Mouse (Mus musculus) erythroblast, embryonic 14.5 days (primary cell): ENCODE results near the gene D17Wsu92e. TPM values are rescaled to one million over a fixed set of nuclear protein-coding genes. Genes with fewer than 3 reads are reported as not detected.

ENCODE experiments used
- H3K27me3 ChIP-seq: 2 replicates; pipeline ENCODE4 v1.6.1; 2012; ENCODE audit warnings: inconsistent platforms; ENCODE audit not compliant: control insufficient read depth
- H3K36me3 ChIP-seq: 2 replicates; pipeline ENCODE4 v1.6.1; 2012; ENCODE audit warnings: mild to moderate bottlenecking, inconsistent platforms; ENCODE audit not compliant: control insufficient read depth
- H3K4me1 ChIP-seq: 2 replicates; pipeline ENCODE4 v1.6.1; 2012; ENCODE audit warnings: inconsistent platforms; ENCODE audit not compliant: control insufficient read depth
- H3K4me3 ChIP-seq: replicated peaks from 2 replicates; pipeline ENCODE3; 2012; ENCODE audit warnings: moderate library complexity, mild to moderate bottlenecking, inconsistent platforms
- H3K9me3 ChIP-seq: 2 replicates; pipeline ENCODE4 v1.6.1; 2012; ENCODE audit warnings: low read length, inconsistent platforms, mixed read lengths; ENCODE audit not compliant: control insufficient read depth
- GATA1 ChIP-seq: IDR thresholded peaks from 2 replicates; pipeline ENCODE4 v1.6.1; 2012; ENCODE audit warnings: low read length, inconsistent platforms, mixed read lengths
- TAL1 ChIP-seq: IDR thresholded peaks from 3 replicates; pipeline ENCODE4 v1.6.1; 2012; ENCODE audit warnings: low read length, inconsistent platforms, mixed read lengths
- polyA plus RNA-seq: library from polyadenylated mRNA; stranded (reverse); fragments of >175 nt; gene quantifications from 2 replicates; pipeline ENCODE4 v1.2.3, GENCODE M21; 2012

Gene D17Wsu92e
- polyA plus RNA-seq, 1 experiment: 13.7 TPM

DNA sequence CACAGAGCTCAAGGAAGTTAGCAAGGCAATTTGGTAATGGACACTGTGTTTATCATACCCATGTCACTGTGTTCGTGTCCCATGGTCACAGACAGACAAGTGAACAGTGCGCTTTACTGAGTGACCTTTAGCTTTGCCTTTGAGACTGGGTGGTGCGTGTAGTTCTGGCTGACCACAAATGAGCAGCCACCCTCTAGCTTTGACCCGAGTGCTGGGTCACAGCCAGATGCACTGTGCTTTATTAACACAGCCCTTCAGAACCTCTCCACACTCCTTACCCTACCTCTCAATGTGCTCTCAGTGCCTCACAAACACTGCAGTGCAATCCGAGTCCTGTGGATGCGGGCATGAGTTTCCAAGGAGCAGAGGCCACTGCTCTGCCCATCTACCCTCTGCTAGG, 27.3 kb downstream of the D17Wsu92e start:
- TF ChIP-seq GATA1 (no peak), TAL1 (no peak)
- H3K27me3 ChIP-seq: no peaks in the 10 kb centered on the region
- H3K36me3 ChIP-seq: peaks cover 64% of the 10 kb centered on the region
- H3K9me3 ChIP-seq: no peaks in the 10 kb centered on the region
- peaks cover 34% of the 10 kb centered on the region for H3K4me1 ChIP-seq
- no peak overlapping the region for H3K4me3 ChIP-seq

DNA sequence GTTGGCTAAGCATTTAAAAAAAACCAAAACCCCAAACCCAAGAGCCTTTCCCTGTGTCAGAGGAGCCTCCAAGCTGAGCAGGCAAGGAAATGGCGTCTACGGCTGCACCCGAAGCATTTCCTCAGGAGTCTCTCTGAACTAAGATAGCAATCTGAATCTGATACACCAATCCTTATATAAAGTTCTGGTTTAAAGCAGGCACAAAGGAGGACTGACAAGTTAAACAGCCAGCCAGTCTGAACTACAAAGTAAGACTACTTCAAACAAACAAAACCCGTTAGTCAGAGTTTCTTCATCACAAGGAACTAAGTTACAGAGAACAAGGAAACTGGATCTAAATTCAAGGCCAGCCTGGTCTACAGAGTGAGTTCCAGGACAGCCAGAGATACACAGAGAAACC, 27.9 kb downstream of the D17Wsu92e start:
- Histone ChIP-seq H3K27me3 (no peaks in the 10 kb centered on the region), H3K4me1 (peaks cover 28% of the 10 kb centered on the region), H3K9me3 (no peaks in the 10 kb centered on the region), H3K4me3 (no peak overlapping the region), H3K36me3 (peaks cover 67% of the 10 kb centered on the region)
- TF ChIP-seq TAL1 (no peak), GATA1 (no peak)

DNA sequence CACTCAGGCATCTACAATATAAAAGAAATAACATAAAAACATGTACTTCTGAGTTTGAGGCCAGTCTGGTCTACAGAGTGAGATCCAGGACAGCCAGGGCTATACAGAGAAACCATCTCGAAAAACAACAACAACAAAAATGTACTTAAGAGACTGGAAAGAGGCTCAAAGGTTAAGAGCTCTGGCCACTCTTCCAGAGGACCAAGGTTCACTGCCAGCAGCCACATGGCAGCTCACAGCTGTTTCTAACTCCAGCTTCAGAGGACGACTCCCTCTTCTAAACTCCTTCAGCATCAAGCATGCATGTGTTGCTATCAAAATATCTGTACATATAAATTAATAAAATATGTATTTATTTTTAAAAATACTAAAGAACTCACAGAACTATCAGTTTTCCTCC, 28.9 kb downstream of the D17Wsu92e start:
- Histone ChIP-seq H3K4me3 (no peak overlapping the region), H3K27me3 (no peaks in the 10 kb centered on the region), H3K9me3 (no peaks in the 10 kb centered on the region), H3K36me3 (peaks cover 68% of the 10 kb centered on the region), H3K4me1 (peaks cover 18% of the 10 kb centered on the region)
- TF ChIP-seq GATA1 (no peak), TAL1 (no peak)

DNA sequence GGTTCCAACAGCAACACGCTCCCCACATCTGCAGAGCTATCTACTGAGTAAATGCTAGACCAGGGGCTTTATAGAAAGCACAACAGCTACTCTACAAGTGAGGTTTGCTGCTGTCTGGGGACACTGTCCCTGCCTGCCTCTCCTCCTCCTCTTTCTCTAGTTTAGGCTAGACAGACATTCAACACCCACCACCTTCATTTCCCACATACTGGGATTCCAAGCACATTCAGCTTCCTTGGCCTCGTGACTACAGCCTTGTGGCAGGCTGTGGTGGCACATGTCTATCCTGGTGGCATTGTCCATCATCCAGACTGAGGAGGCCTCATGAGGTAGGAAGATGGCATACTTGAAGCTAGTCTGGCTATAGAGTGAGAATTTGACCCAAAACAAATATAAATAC, 29.5 kb downstream of the D17Wsu92e start:
- TF ChIP-seq GATA1: no peak
- no peak for TF ChIP-seq TAL1
- Histone ChIP-seq H3K36me3 (peaks cover 73% of the 10 kb centered on the region), H3K9me3 (no peaks in the 10 kb centered on the region), H3K4me1 (peaks cover 13% of the 10 kb centered on the region), H3K4me3 (no peak overlapping the region), H3K27me3 (no peaks in the 10 kb centered on the region)

DNA sequence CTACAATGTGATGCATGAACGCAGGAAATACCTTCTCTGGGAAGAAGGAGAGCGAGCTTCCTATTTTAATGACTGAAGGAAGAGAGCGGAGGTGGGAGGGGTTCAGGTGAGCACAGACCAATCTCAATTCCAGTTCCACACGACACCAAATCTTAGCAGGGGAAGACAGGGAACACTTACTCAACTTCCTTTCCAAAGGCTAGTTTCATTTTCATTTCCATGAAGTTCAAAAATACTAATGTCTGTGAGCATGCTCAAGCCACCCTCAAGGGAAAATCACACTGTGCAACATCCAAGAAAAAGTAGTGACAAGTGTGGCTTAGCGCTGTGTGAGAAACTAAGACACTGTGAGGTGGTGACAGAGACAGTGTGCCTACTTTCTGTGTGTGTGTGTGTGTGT, 30.4 kb downstream of the D17Wsu92e start:
- no peak overlapping the region for H3K4me3 ChIP-seq
- H3K9me3 ChIP-seq: no peaks in the 10 kb centered on the region
- H3K36me3 ChIP-seq: peaks cover 77% of the 10 kb centered on the region
- TF ChIP-seq TAL1: no peak
- TF ChIP-seq GATA1: no peak
- no peaks in the 10 kb centered on the region for H3K27me3 ChIP-seq
- H3K4me1 ChIP-seq: peaks cover 9% of the 10 kb centered on the region

- H3K4me1 ChIP-seq: peaks cover 9% of the 10 kb centered on the region
- peaks cover 81% of the 10 kb centered on the region for H3K36me3 ChIP-seq
- H3K9me3 ChIP-seq: no peaks in the 10 kb centered on the region
- H3K27me3 ChIP-seq: no peaks in the 10 kb centered on the region
- no peak overlapping the region for H3K4me3 ChIP-seq
- TF ChIP-seq TAL1 (no peak), GATA1 (no peak)
These were observed 31.8 kb downstream of the D17Wsu92e start for GRCm38 (mm10) chr17:27788456-27789172.

DNA sequence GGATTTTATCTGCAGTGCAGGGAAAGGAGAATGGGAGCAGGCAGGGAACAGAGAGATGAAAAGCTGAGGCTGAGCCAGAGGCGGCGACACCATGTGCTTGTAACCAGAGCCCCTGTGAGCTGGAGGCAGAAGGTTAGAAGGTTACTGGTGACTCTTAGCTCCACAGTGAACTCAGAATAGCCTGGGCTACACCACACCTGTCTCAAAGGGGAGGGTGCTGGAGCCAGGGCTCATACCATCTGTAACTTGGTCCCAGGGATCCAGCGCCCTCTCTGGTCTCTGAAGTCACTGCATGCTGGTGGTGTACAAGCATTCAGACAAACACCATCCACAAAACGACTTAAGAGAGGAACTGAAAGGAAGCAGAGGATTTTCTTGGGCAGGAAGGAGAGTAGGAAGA, 36.9 kb downstream of the D17Wsu92e start:
- no peak overlapping the region for H3K4me3 ChIP-seq
- H3K27me3 ChIP-seq: no peaks in the 10 kb centered on the region
- H3K36me3 ChIP-seq: peaks cover 81% of the 10 kb centered on the region
- TF ChIP-seq GATA1 (no peak), TAL1 (no peak)
- no peaks in the 10 kb centered on the region for H3K9me3 ChIP-seq
- H3K4me1 ChIP-seq: peaks cover 27% of the 10 kb centered on the region

DNA sequence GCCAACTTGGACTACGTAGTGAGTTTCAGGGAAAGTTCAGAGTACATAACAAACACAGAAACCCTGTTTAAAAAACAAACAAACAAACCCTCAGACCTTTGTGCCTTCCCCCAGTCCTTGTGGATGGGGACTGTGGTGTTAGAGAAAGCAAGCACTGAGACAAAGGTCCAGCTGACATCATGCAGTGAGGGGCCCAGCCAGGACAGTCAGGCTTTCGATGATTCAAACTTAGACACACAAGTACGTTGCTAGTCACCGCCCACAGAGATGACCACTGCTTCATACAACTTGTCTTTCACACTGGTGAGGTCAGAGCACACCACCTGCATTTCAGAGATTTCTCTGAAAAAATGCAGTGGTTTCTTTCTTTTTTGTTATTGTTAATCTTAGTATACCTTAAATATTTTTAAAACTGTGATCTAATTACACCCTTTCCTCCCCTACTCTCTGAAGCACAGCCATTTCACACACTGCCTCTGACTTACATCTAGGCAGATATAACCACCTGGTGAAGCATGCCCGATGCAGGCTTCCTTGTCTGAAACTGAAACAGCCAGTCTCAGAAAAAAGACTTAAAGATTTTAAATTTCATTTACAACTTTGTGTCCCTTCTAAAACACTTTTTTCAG, 39.3 kb downstream of the D17Wsu92e start:
- TF ChIP-seq GATA1 (no peak), TAL1 (no peak)
- H3K27me3 ChIP-seq: no peaks in the 10 kb centered on the region
- H3K4me3 ChIP-seq: no peak overlapping the region
- H3K36me3 ChIP-seq: peaks cover 88% of the 10 kb centered on the region
- peaks cover 51% of the 10 kb centered on the region for H3K4me1 ChIP-seq
- no peaks in the 10 kb centered on the region for H3K9me3 ChIP-seq

DNA sequence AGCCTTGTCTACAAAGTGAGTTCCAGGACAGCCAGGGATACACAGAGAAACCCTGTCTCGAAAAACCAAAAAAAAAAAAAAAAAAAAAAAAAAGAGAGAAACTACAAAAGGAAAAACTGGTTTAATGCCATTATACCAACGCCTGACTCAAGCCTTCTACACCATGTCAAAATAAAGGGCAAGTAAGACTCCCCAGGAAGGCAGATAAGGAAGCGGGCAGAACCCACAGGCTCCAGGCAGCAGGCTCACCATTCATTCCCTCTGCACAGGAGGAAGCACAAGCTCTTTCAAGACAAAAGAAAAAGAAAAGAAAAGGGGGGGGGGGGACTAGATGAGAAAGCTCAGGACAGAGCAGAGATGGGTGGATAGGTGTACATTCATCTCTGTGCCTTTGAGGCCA, 40.7 kb downstream of the D17Wsu92e start:
- TF ChIP-seq GATA1 (no peak), TAL1 (no peak)
- no peak overlapping the region for H3K4me3 ChIP-seq
- no peaks in the 10 kb centered on the region for H3K27me3 ChIP-seq
- peaks cover 88% of the 10 kb centered on the region for H3K36me3 ChIP-seq
- no peaks in the 10 kb centered on the region for H3K9me3 ChIP-seq
- H3K4me1 ChIP-seq: peaks cover 65% of the 10 kb centered on the region
